Mouse (Mus musculus) effector memory CD4-positive, alpha-beta T cell, adult 7 months (primary cell): ENCODE measurements around the gene Ubr1. TPM values are rescaled to one million over a fixed set of nuclear protein-coding genes. Genes with fewer than 3 reads are reported as not detected.

Experiments used
- polyA plus RNA-seq: library from polyadenylated mRNA; unstranded; fragments of 100-300 nt; shearing (Covaris generic); gene quantifications from one replicate; pipeline ENCODE4 v1.2.1, GENCODE M21; 2017

Gene Ubr1
- polyA plus RNA-seq, result 46.8 TPM

GRCm38 (mm10) chr2:120970559-120971080, at the start of gene Ubr1:
Gene Ubr1 (minus strand): TSS chr2:120970715.

GRCm38 (mm10) chr2:121007925-121008663, 37.6 kb upstream of the Ubr1 start, which contains the start of gene Ccndbp1:
Gene Ccndbp1 (plus strand): TSS chr2:121008403.

GRCm38 (mm10) chr2:120976990-120977925, 6.7 kb upstream of the Ubr1 start, which contains the start of gene Tmem62:
Gene Tmem62 (plus strand): TSS chr2:120977017.

GRCm38 (mm10) chr2:120850424-120851082, 120.0 kb downstream of the Ubr1 start, which contains the start of gene Ttbk2:
Gene Ttbk2 (minus strand): TSS chr2:120850604.

GRCm38 (mm10) chr2:120849449-120850423, 120.8 kb downstream of the Ubr1 start, which contains the start of gene Cdan1:
Gene Cdan1 (minus strand): TSS chr2:120850128.

Other genes starting within 250 kb of the Ubr1 start
- gene Cdan1, start 120.6 kb downstream of the Ubr1 start, polyA plus RNA-seq, result 18.7 TPM
- gene Ttbk2, start 120.1 kb downstream of the Ubr1 start, polyA plus RNA-seq, result 6.4 TPM
- 21.4 TPM for gene Tmem62, start 6.3 kb upstream of the Ubr1 start, polyA plus RNA-seq
- 110 TPM for gene Ccndbp1, start 37.7 kb upstream of the Ubr1 start, polyA plus RNA-seq
- gene Epb42, start 66.4 kb upstream of the Ubr1 start, polyA plus RNA-seq, result 0.78 TPM
- not detected for gene Tgm5, start 115.1 kb upstream of the Ubr1 start, polyA plus RNA-seq
- not detected for gene Tgm7, start 139.1 kb upstream of the Ubr1 start, polyA plus RNA-seq
- 5.4 TPM for gene Adal, start 169.7 kb upstream of the Ubr1 start, polyA plus RNA-seq
- 12.6 TPM for gene Lcmt2, start 169.9 kb upstream of the Ubr1 start, polyA plus RNA-seq
- 49.8 TPM for gene Tubgcp4, start 199.9 kb upstream of the Ubr1 start, polyA plus RNA-seq
- gene Zscan29, start 200.4 kb upstream of the Ubr1 start, polyA plus RNA-seq, result 23.4 TPM